Mouse (Mus musculus) CH12.LX (cell line): ENCODE results near the gene Ankrd12. TPM values are rescaled to one million over a fixed set of nuclear protein-coding genes. Genes with fewer than 3 reads are reported as not detected.

ENCODE experiments used
- DNase-seq: peaks from one replicate; pipeline ENCODE4 v3.0.0-alpha.2; 2013; ENCODE audit errors: extremely low read depth
- H3K27ac ChIP-seq: 2 replicates; pipeline ENCODE4 v1.5.1; 2012; ENCODE audit warnings: low read depth, mild to moderate bottlenecking, control low read depth, moderate library complexity; ENCODE audit not compliant: insufficient read depth
- H3K27me3 ChIP-seq: replicated peaks from 2 replicates; pipeline ENCODE3; 2012; ENCODE audit warnings: inconsistent platforms
- H3K36me3 ChIP-seq, 2 experiments: replicated peaks in 1 of 2; 2 replicates each; pipeline versions ENCODE3 to v1.6.1; 2012; ENCODE audit warnings: inconsistent platforms in 1 of 2, low read length in 1 of 2, mild to moderate bottlenecking in 1 of 2, mixed read lengths in 1 of 2, moderate library complexity in 1 of 2; ENCODE audit not compliant: control insufficient read depth in 1 of 2, insufficient read depth in 1 of 2
- H3K4me1 ChIP-seq, 2 experiments: 2 replicates each; pipeline ENCODE4 v1.6.1; 2012; ENCODE audit warnings: inconsistent platforms in 1 of 2, moderate library complexity in 1 of 2; ENCODE audit not compliant: insufficient read depth in 2 of 2, control insufficient read depth in 1 of 2
- H3K4me2 ChIP-seq: 2 replicates; pipeline ENCODE4 v1.6.1; 2012; ENCODE audit warnings: low read depth, mild to moderate bottlenecking, control low read depth; ENCODE audit not compliant: poor library complexity, insufficient read depth, severe bottlenecking
- H3K4me3 ChIP-seq, 3 experiments: fragments of 150-350 bp in 1 of 3; sonication (generic) in 1 of 3; replicated peaks in 1 of 3; 2 replicates each; pipeline versions ENCODE3 to v1.5.1; 2011 to 2012; ENCODE audit warnings: low read depth in 2 of 3, low read length in 2 of 3, mild to moderate bottlenecking in 2 of 3, moderate library complexity in 2 of 3, control low read depth in 1 of 3, improper control_type of control experiment in 1 of 3, inconsistent platforms in 1 of 3, mixed read lengths in 1 of 3; ENCODE audit not compliant: poor library complexity in 1 of 3
- H3K79me2 ChIP-seq: replicated peaks from 2 replicates; pipeline ENCODE4 v1.6.1; 2012; ENCODE audit warnings: mild to moderate bottlenecking, moderate library complexity; ENCODE audit not compliant: control insufficient read depth, poor library complexity, insufficient read depth, severe bottlenecking; ENCODE audit errors: extremely low read depth
- H3K9ac ChIP-seq: 2 replicates; pipeline ENCODE4 v1.6.1; 2012; ENCODE audit warnings: low read depth, mild to moderate bottlenecking, control low read depth, moderate library complexity; ENCODE audit not compliant: insufficient read depth
- H3K9me3 ChIP-seq: replicated peaks from 2 replicates; pipeline ENCODE3; 2012; ENCODE audit warnings: low read length, inconsistent platforms, mixed read lengths
- BHLHE40 ChIP-seq: IDR thresholded peaks from 2 replicates; pipeline ENCODE4 v1.6.1; 2011; ENCODE audit warnings: mild to moderate bottlenecking, low read depth, low read length, improper control_type of control experiment
- CHD1 ChIP-seq: IDR thresholded peaks from 2 replicates; pipeline ENCODE4 v1.6.1; 2012; ENCODE audit warnings: low read depth, low read length, improper control_type of control experiment, inconsistent platforms
- CHD2 ChIP-seq: IDR thresholded peaks from 2 replicates; pipeline ENCODE4 v1.6.1; 2011; ENCODE audit warnings: low read length, improper control_type of control experiment
- E2F4 ChIP-seq: IDR thresholded peaks from 2 replicates; pipeline ENCODE4 v1.6.1; 2011; ENCODE audit warnings: low read depth, low read length, improper control_type of control experiment; ENCODE audit not compliant: insufficient replicate concordance
- ELF1 ChIP-seq: IDR thresholded peaks from 2 replicates; pipeline ENCODE4 v1.6.1; 2014; ENCODE audit warnings: low read depth, mild to moderate bottlenecking, inconsistent platforms, low read length, improper control_type of control experiment
- EP300 ChIP-seq: IDR thresholded peaks from 2 replicates; pipeline ENCODE4 v1.6.1; 2011; ENCODE audit warnings: low read length, improper control_type of control experiment
- ETS1 ChIP-seq: conservative IDR thresholded peaks from 2 replicates; pipeline ENCODE4 v1.6.1; 2012; ENCODE audit warnings: low read depth, mild to moderate bottlenecking, inconsistent platforms, low read length, improper control_type of control experiment, moderate library complexity
- GABPA ChIP-seq: IDR thresholded peaks from 2 replicates; pipeline ENCODE4 v1.6.1; 2012; ENCODE audit warnings: low read depth, low read length, improper control_type of control experiment, inconsistent platforms; ENCODE audit not compliant: insufficient replicate concordance
- HCFC1 ChIP-seq: IDR thresholded peaks from 2 replicates; pipeline ENCODE4 v1.6.1; 2012; ENCODE audit warnings: low read depth, mild to moderate bottlenecking, inconsistent platforms, low read length, improper control_type of control experiment
- IRF4 ChIP-seq: IDR thresholded peaks from 2 replicates; pipeline ENCODE4 v1.6.1; 2014; ENCODE audit warnings: low read depth, mild to moderate bottlenecking, inconsistent platforms, low read length, improper control_type of control experiment
- JUN ChIP-seq: IDR thresholded peaks from 2 replicates; pipeline ENCODE4 v1.6.1; 2011; ENCODE audit warnings: low read depth, mild to moderate bottlenecking, low read length, improper control_type of control experiment, moderate library complexity; ENCODE audit not compliant: insufficient read depth
- JUND ChIP-seq: conservative IDR thresholded peaks from 2 replicates; pipeline ENCODE4 v1.6.1; 2011; ENCODE audit warnings: low read depth, low read length, improper control_type of control experiment
- KAT2A ChIP-seq: IDR thresholded peaks from 2 replicates; pipeline ENCODE4 v1.6.1; 2012; ENCODE audit warnings: low read length, improper control_type of control experiment, inconsistent platforms; ENCODE audit not compliant: insufficient replicate concordance
- MAFK ChIP-seq: IDR thresholded peaks from 2 replicates; pipeline ENCODE4 v1.6.1; 2011; ENCODE audit warnings: low read length, improper control_type of control experiment; ENCODE audit not compliant: insufficient replicate concordance
- MAX ChIP-seq: IDR thresholded peaks from 2 replicates; pipeline ENCODE4 v1.6.1; 2011; ENCODE audit warnings: low read length, improper control_type of control experiment
- MEF2A ChIP-seq: IDR thresholded peaks from 2 replicates; pipeline ENCODE4 v1.6.1; 2014; ENCODE audit warnings: low read depth, mild to moderate bottlenecking, inconsistent platforms, low read length, improper control_type of control experiment, borderline replicate concordance
- MXI1 ChIP-seq: IDR thresholded peaks from 2 replicates; pipeline ENCODE4 v1.6.1; 2011; ENCODE audit warnings: mild to moderate bottlenecking, low read depth, low read length, improper control_type of control experiment
- MYC ChIP-seq: IDR thresholded peaks from 2 replicates; pipeline ENCODE4 v1.6.1; 2011; ENCODE audit warnings: low read depth, mild to moderate bottlenecking, improper control_type of control experiment, low read length
- POLR2A ChIP-seq: IDR thresholded peaks from 2 replicates; pipeline ENCODE4 v1.6.1; 2011; ENCODE audit warnings: low read depth, mild to moderate bottlenecking, improper control_type of control experiment, low read length
- POLR2AphosphoS2 ChIP-seq: IDR thresholded peaks from 2 replicates; pipeline ENCODE4 v1.6.1; 2011; ENCODE audit warnings: low read depth, low read length, improper control_type of control experiment
- RCOR1 ChIP-seq: conservative IDR thresholded peaks from 2 replicates; pipeline ENCODE4 v1.6.1; 2012; ENCODE audit warnings: low read depth, mild to moderate bottlenecking, inconsistent platforms, low read length, improper control_type of control experiment
- SIN3A ChIP-seq: IDR thresholded peaks from 2 replicates; pipeline ENCODE4 v1.6.1; 2012; ENCODE audit warnings: low read length, improper control_type of control experiment, inconsistent platforms
- TBP ChIP-seq: conservative IDR thresholded peaks from 2 replicates; pipeline ENCODE4 v1.6.1; 2011; ENCODE audit warnings: low read depth, low read length, improper control_type of control experiment
- TCF12 ChIP-seq: IDR thresholded peaks from 2 replicates; pipeline ENCODE4 v1.6.1; 2014; ENCODE audit warnings: low read depth, mild to moderate bottlenecking, inconsistent platforms, low read length, improper control_type of control experiment
- USF1 ChIP-seq: IDR thresholded peaks from 2 replicates; pipeline ENCODE4 v1.6.1; 2014; ENCODE audit warnings: low read depth, mild to moderate bottlenecking, inconsistent platforms, low read length, improper control_type of control experiment
- USF2 ChIP-seq: conservative IDR thresholded peaks from 2 replicates; pipeline ENCODE4 v1.6.1; 2011; ENCODE audit warnings: low read depth, low read length, improper control_type of control experiment
- ZC3H11A ChIP-seq: IDR thresholded peaks from 2 replicates; pipeline ENCODE4 v1.6.1; 2012; ENCODE audit warnings: low read depth, mild to moderate bottlenecking, inconsistent platforms, low read length, improper control_type of control experiment
- ZNF384 ChIP-seq: IDR thresholded peaks from 2 replicates; pipeline ENCODE4 v1.6.1; 2012; ENCODE audit warnings: low read depth, low read length, improper control_type of control experiment, inconsistent platforms
- dilution Hi-C: fragments of 300-500 bp; cut with MboI; formaldehyde crosslinking; loops from 2 replicates; pipeline ENCODE4 v1.14.3; 2020; ENCODE audit warnings: low sequenced_read_pairs; ENCODE audit not compliant: extremely low pct_unique_long_range_greater_than_20kb, extremely low pct_ligation_motif_present
- in situ Hi-C: fragments of 300-500 bp; cut with MboI; formaldehyde crosslinking; loops from 3 replicates; pipeline ENCODE4 v1.14.3; 2019; ENCODE audit warnings: low sequenced_read_pairs, low pct_ligation_motif_present, low pct_unique_long_range_greater_than_20kb, mixed read lengths
- polyA plus RNA-seq: library from polyadenylated mRNA; unstranded; fragments of >175 nt; gene quantifications from 2 replicates; pipeline ENCODE4 v1.2.1, GENCODE M21; 2012; ENCODE audit warnings: low read depth; ENCODE audit not compliant: insufficient read length
- total RNA-seq, 2 experiments: library from RNA; depleted of rRNA; stranded (reverse); fragments of 300-350 nt in 1 of 2; fragments of >200 nt in 1 of 2; gene quantifications; 2 replicates each; pipeline ENCODE4 v1.2.3; 2012 to 2014

Ankrd12 gene
- total and polyA plus RNA-seq, 3 experiments: 1.6 to 5.6 (median 1.7) TPM

GRCm38 (mm10) chr17:65940221-65940620 is 136.7 kb downstream of the Ankrd12 start (continued):
- TF ChIP-seq SIN3A: no peak; the same call in none of the 2 replicates
- TF ChIP-seq POLR2A: no peak
- TF ChIP-seq MAX: 0 out of 2 replicates have a peak, but pooled peaks have one; percentile 7
- no peak for TF ChIP-seq HCFC1
- TF ChIP-seq MXI1: no peak

- peak overlapping the region; percentile 98 for H3K4me2 ChIP-seq
- H3K9me3 ChIP-seq: peaks cover 3% of the 10 kb centered on the region
- in situ Hi-C loops (no loop called here), dilution Hi-C loops (no loop called here)
- peak; percentile 43 for DNase-seq
- H3K36me3 ChIP-seq: peaks cover 4 to 24% of the 10 kb centered on the region in 2 experiments
- peak; percentile 90 for TF ChIP-seq IRF4
- TF ChIP-seq SIN3A: peak; percentile 87
- TF ChIP-seq HCFC1: no peak; the same call in 1 of the 2 replicates
- TF ChIP-seq MAX: peak; percentile 66
- TF ChIP-seq MYC: peak; percentile 52; the same call in 1 of the 2 replicates
- peak; percentile 73 for TF ChIP-seq TCF12
- peak; percentile 97 for TF ChIP-seq ETS1
- TF ChIP-seq USF2: peak; percentile 44; the same call in 1 of the 2 replicates
- peak; percentile 53; the same call in 1 of the 2 replicates for TF ChIP-seq MAFK
- no peak for TF ChIP-seq KAT2A
- TF ChIP-seq E2F4: no peak
- no peak for TF ChIP-seq GABPA
- TF ChIP-seq RCOR1: 0 out of 2 replicates have a peak, but pooled peaks have one; percentile 11
- no peak for TF ChIP-seq POLR2AphosphoS2
- TF ChIP-seq CHD2: 0 out of 2 replicates have a peak, but pooled peaks have one; percentile 29
- TF ChIP-seq ELF1: no peak
- TF ChIP-seq MXI1: 0 out of 2 replicates have a peak, but pooled peaks have one; percentile 45
- TF ChIP-seq ZC3H11A: no peak
- no peak for TF ChIP-seq TBP
- TF ChIP-seq USF1: peak; percentile 52
- TF ChIP-seq MEF2A: peak; percentile 96
- TF ChIP-seq ZNF384: peak; percentile 61
- TF ChIP-seq JUND: peak; percentile 86
- peak; percentile 87 for TF ChIP-seq JUN
- TF ChIP-seq EP300: peak; percentile 91
- TF ChIP-seq BHLHE40: peak; percentile 78
- TF ChIP-seq CHD1: 0 out of 2 replicates have a peak, but pooled peaks have one; percentile 25
- H3K4me1 ChIP-seq: peaks cover 20 to 46% of the 10 kb centered on the region in 2 experiments
- H3K4me3 ChIP-seq: peak overlapping the region in 2 of 3 experiments; percentile 31 to 44
- peaks cover 3% of the 10 kb centered on the region; the same call in 1 of the 2 replicates for H3K79me2 ChIP-seq
- peak overlapping the region; percentile 65 for H3K9ac ChIP-seq
- peak overlapping the region; percentile 64 for H3K27ac ChIP-seq
- H3K27me3 ChIP-seq: no peaks in the 10 kb centered on the region
Measured at GRCm38 (mm10) chr17:65939461-65940192, 137.3 kb downstream of the Ankrd12 start.
